Comparison of ENCODE assay signal across 20 mouse cellular contexts in genomic region chr4:55442098-55442497, GRCm38 (mm10).
A peak's percentile ranks its signal among the peaks of the same experiment; 100 is the strongest.
DNase-seq lines count a peak whose midpoint lies in the region; ATAC-seq and TF ChIP-seq lines count a peak whose summit lies in the region.
"Had no signal": no experiment of that assay in that cellular context is flagged by ENCODE, and none has a peak within 500 bp of the region (broad histone marks: within the 10 kb centered on the region; RNA-seq: fewer than 3 reads in every experiment).

No protein-coding gene starts in this region.

- 74% methylated on average over 13 of the region's 13 CpGs for WGBS in hindbrain, embryonic 13.5 days

- DNase-seq in layer of hippocampus, adult 11-12 months (ENCODE audit: low spot score): peak; percentile 9
- DNase-seq in layer of hippocampus, adult 9-10 months (ENCODE audit: low spot score): no peak
- peak; percentile 78 for DNase-seq in CD4-positive helper T cell, adult 2 months (ENCODE audit: low read depth, low spot score)
- peak; percentile 86 for DNase-seq in induced T-regulatory cell, adult 2 months (ENCODE audit: low read depth)
- peak; percentile 10 for DNase-seq in right cerebral cortex, postnatal 14 days
- no peak for DNase-seq in gastrocnemius, adult 2 months
- DNase-seq: cerebellum, adult 9-11 months; forebrain, postnatal 0 days; gastrocnemius, postnatal 10 days; heart, postnatal 14 days; kidney, adult 18-20 months; kidney, postnatal 10 days; liver, embryonic 13.5 days; midbrain, embryonic 14.5 days had no signal

- no peaks in the 10 kb centered on the region for H3K36me3 ChIP-seq in hindbrain, embryonic 13.5 days
- H3K36me3 ChIP-seq: heart, embryonic 10.5 days; limb, embryonic 12.5 days; liver, embryonic 13.5 days had no signal

- no peak overlapping the region for H3K4me2 ChIP-seq in hindbrain, embryonic 13.5 days
- H3K4me2 ChIP-seq: limb, embryonic 12.5 days; liver, embryonic 13.5 days had no signal

- no peak for TF ChIP-seq CTCF in gastrocnemius, adult 2 months (IDR thresholded peaks at IDR 0.05)

- no peaks in the 10 kb centered on the region for H3K9me3 ChIP-seq in hindbrain, embryonic 13.5 days
- H3K9me3 ChIP-seq: heart, embryonic 10.5 days; limb, embryonic 12.5 days; liver, embryonic 13.5 days had no signal

- H3K27ac ChIP-seq in gastrocnemius, adult 2 months: no peak overlapping the region
- no peak overlapping the region for H3K27ac ChIP-seq in hindbrain, embryonic 13.5 days
- H3K27ac ChIP-seq: heart, embryonic 10.5 days; limb, embryonic 12.5 days; liver, embryonic 13.5 days had no signal

- intact Hi-C loops in gastrocnemius, adult 2 months (cut with DNase I): no loop called here

- no peak overlapping the region for H3K9ac ChIP-seq in hindbrain, embryonic 13.5 days
- H3K9ac ChIP-seq: forebrain, postnatal 0 days; limb, embryonic 12.5 days; liver, embryonic 13.5 days had no signal

- H3K4me1 ChIP-seq in hindbrain, embryonic 13.5 days (replicated peaks): no peaks in the 10 kb centered on the region
- H3K4me1 ChIP-seq: heart, embryonic 10.5 days; limb, embryonic 12.5 days; liver, embryonic 13.5 days had no signal

- H3K27me3 ChIP-seq in hindbrain, embryonic 13.5 days: no peaks in the 10 kb centered on the region
- H3K27me3 ChIP-seq: limb, embryonic 12.5 days; liver, embryonic 13.5 days; Patski had no signal

- ATAC-seq in hindbrain, embryonic 13.5 days (ENCODE audit: low FRiP score): no peak
- ATAC-seq: forebrain, postnatal 0 days; hindbrain, embryonic 16.5 days; Patski had no signal

- H3K4me3 ChIP-seq in gastrocnemius, adult 2 months: no peak overlapping the region
- no peak overlapping the region for H3K4me3 ChIP-seq in hindbrain, embryonic 13.5 days
- H3K4me3 ChIP-seq: heart, embryonic 10.5 days; limb, embryonic 12.5 days; liver, embryonic 13.5 days; myocyte had no signal

Comparison
In these comparisons a context has a peak if more than half of its experiments do, and no peak if none do; other contexts are left out.
1. DNase-seq: peak in layer of hippocampus, adult 11-12 months (single experiment), CD4-positive helper T cell, adult 2 months (single experiment), induced T-regulatory cell, adult 2 months (single experiment) and right cerebral cortex, postnatal 14 days (single experiment); none in layer of hippocampus, adult 9-10 months (single experiment) and gastrocnemius, adult 2 months (single experiment).